Mouse (Mus musculus): ENCODE measurements around the gene Tprkb. TPM values are rescaled to one million over a fixed set of nuclear protein-coding genes. Genes with fewer than 3 reads are reported as not detected.
"Not testable (repeated sequence)": the region's sequence is repeated elsewhere in the genome, so short reads cannot be mapped to it uniquely, and the experiment has no call there.

The Tprkb gene
- polyA plus RNA-seq, 1 experiment from 2014 or later, result 37.6 TPM

GRCm38 (mm10) chr6:85938701-85939100 is 27.0 kb downstream of the Tprkb start:
- ChIA-PET POLR2A (no interaction called here), CTCF (interaction anchor here (1.2 kb wide), 2 partner anchors 11 to 66 kb away, joined by 3 read pairs; no protein-coding TSS in a partner anchor)
- no peaks in the 10 kb centered on the region for H3K27me3 ChIP-seq
- DNase-seq (ENCODE audit: low read depth, low spot score) (no peak), ATAC-seq (no peak)
- TF ChIP-seq CTCF (IDR thresholded peaks at IDR 0.05), result no peak
- in situ Hi-C loops (cut with MboI; ENCODE audit: low pct_unique_long_range_greater_than_20kb), result no loop called here

GRCm38 (mm10) chr6:85942469-85942868 is 30.8 kb downstream of the Tprkb start:
- H3K27me3 ChIP-seq, result no peaks in the 10 kb centered on the region
- ATAC-seq (no peak), DNase-seq (ENCODE audit: low read depth, low spot score) (no peak)
- no peak for TF ChIP-seq CTCF (IDR thresholded peaks at IDR 0.05)
- POLR2A ChIA-PET, result no interaction called here
- CTCF ChIA-PET, result interaction anchor here (0.9 kb wide), 1 partner anchor 16 kb away, joined by 3 read pairs; no protein-coding TSS in a partner anchor
- in situ Hi-C loops (cut with MboI; ENCODE audit: low pct_unique_long_range_greater_than_20kb), result no loop called here

- POLR2A ChIA-PET, result no interaction called here
- in situ Hi-C loops (cut with MboI; ENCODE audit: low pct_unique_long_range_greater_than_20kb), result no loop called here
- CTCF ChIA-PET, result interaction anchor here (1.2 to 1.5 kb wide), 2 partner anchors 10 to 56 kb away, joined by 3 to 4 read pairs; no protein-coding TSS in a partner anchor
- DNase-seq (ENCODE audit: low read depth, low spot score), result no peak
- H3K27me3 ChIP-seq, result no peaks in the 10 kb centered on the region
- no peak for TF ChIP-seq CTCF (IDR thresholded peaks at IDR 0.05)
- ATAC-seq, result no peak
Observed at GRCm38 (mm10) chr6:85948549-85948948, 36.9 kb downstream of the Tprkb start.

GRCm38 (mm10) chr6:85957581-85957980 is 45.9 kb downstream of the Tprkb start:
- in situ Hi-C loops (cut with MboI; ENCODE audit: low pct_unique_long_range_greater_than_20kb), result no loop called here
- H3K27me3 ChIP-seq, result no peaks in the 10 kb centered on the region
- POLR2A ChIA-PET, result no interaction called here
- DNase-seq (ENCODE audit: low read depth, low spot score) (no peak), ATAC-seq (no peak)
- no peak for TF ChIP-seq CTCF (IDR thresholded peaks at IDR 0.05)
- CTCF ChIA-PET, result interaction anchor here (1.3 kb wide), 1 partner anchor 9 kb away, joined by 4 read pairs; no protein-coding TSS in a partner anchor

GRCm38 (mm10) chr6:85961101-85962091 is 49.7 kb downstream of the Tprkb start, which contains the start of gene Dusp11:
Dusp11 (minus strand) TSS chr6:85961667.
- POLR2A ChIA-PET, result interaction anchor here (0.6 to 1.8 kb wide), 3 partner anchors 9 to 409 kb away, joined by 3 to 6 read pairs (median 6); no protein-coding TSS in a partner anchor

GRCm38 (mm10) chr6:85966081-85966480 is 54.4 kb downstream of the Tprkb start:
- H3K27me3 ChIP-seq; in situ Hi-C loops (cut with MboI; ENCODE audit: low pct_unique_long_range_greater_than_20kb); DNase-seq (ENCODE audit: low read depth, low spot score); POLR2A ChIA-PET; CTCF ChIA-PET; ATAC-seq: not testable (repeated sequence)

More at GRCm38 (mm10) chr6:85961101-85962091, 49.7 kb downstream of the Tprkb start, which contains the start of gene Dusp11:
- no peaks in the 10 kb centered on the region for H3K27me3 ChIP-seq
- peak; percentile 56 for DNase-seq (ENCODE audit: low read depth, low spot score)
- in situ Hi-C loops (cut with MboI; ENCODE audit: low pct_unique_long_range_greater_than_20kb), result no loop called here
- no peak for TF ChIP-seq CTCF (IDR thresholded peaks at IDR 0.05)
- CTCF ChIA-PET, result interaction anchor here (1.3 kb wide), 1 partner anchor 11 kb away, joined by 3 read pairs; no protein-coding TSS in a partner anchor
- peak; percentile 84 for ATAC-seq

GRCm38 (mm10) chr6:85966686-85967085 is 55.0 kb downstream of the Tprkb start:
- no peaks in the 10 kb centered on the region for H3K27me3 ChIP-seq
- no peak for DNase-seq (ENCODE audit: low read depth, low spot score)
- no peak for ATAC-seq
- ChIA-PET POLR2A (no interaction called here), CTCF (interaction anchor here (0.8 kb wide), 1 partner anchor 38 kb away, joined by 3 read pairs; no protein-coding TSS in a partner anchor)
- in situ Hi-C loops (cut with MboI; ENCODE audit: low pct_unique_long_range_greater_than_20kb), result no loop called here
- no peak for TF ChIP-seq CTCF (IDR thresholded peaks at IDR 0.05)

- ChIA-PET POLR2A (no interaction called here), CTCF (no interaction called here)
- ATAC-seq (no peak), DNase-seq (ENCODE audit: low read depth, low spot score) (no peak)
- no peak for TF ChIP-seq CTCF (IDR thresholded peaks at IDR 0.05)
- no peaks in the 10 kb centered on the region for H3K27me3 ChIP-seq
- in situ Hi-C loops (cut with MboI; ENCODE audit: low pct_unique_long_range_greater_than_20kb), result no loop called here
Observed at GRCm38 (mm10) chr6:85969889-85970288, 58.2 kb downstream of the Tprkb start.

- no peak for TF ChIP-seq CTCF (IDR thresholded peaks at IDR 0.05)
- ATAC-seq, result no peak
- ChIA-PET POLR2A (no interaction called here), CTCF (no interaction called here)
- no peak for DNase-seq (ENCODE audit: low read depth, low spot score)
- in situ Hi-C loops (cut with MboI; ENCODE audit: low pct_unique_long_range_greater_than_20kb), result no loop called here
- no peaks in the 10 kb centered on the region for H3K27me3 ChIP-seq
Observed at GRCm38 (mm10) chr6:85972699-85973098, 61.0 kb downstream of the Tprkb start.

- DNase-seq (ENCODE audit: low read depth, low spot score) (no peak), ATAC-seq (no peak)
- in situ Hi-C loops (cut with MboI; ENCODE audit: low pct_unique_long_range_greater_than_20kb), result no loop called here
- CTCF ChIA-PET, result no interaction called here
- POLR2A ChIA-PET, result no interaction called here
- no peaks in the 10 kb centered on the region for H3K27me3 ChIP-seq
- TF ChIP-seq CTCF (IDR thresholded peaks at IDR 0.05), result no peak
Observed at GRCm38 (mm10) chr6:85973336-85973735, 61.7 kb downstream of the Tprkb start.
